Mouse (Mus musculus) limb, embryonic 14.5 days (tissue): ENCODE measurements around the gene H2-T24. TPM values are rescaled to one million over a fixed set of nuclear protein-coding genes. Genes with fewer than 3 reads are reported as not detected.

Experiments used
- ATAC-seq: fragments of 200-750 bp; cut with Nextera tagmentation; 2 replicates; pipeline ENCODE4 v1.8.0; 2017; ENCODE audit warnings: low read depth, moderate number of reproducible peaks, moderate TSS enrichment; ENCODE audit not compliant: low FRiP score
- DNase-seq: peaks from one replicate; pipeline ENCODE4 v3.0.0-alpha.2; 2015; ENCODE audit warnings: low spot score
- H3K27ac ChIP-seq: fragments of 300-500 bp; sonication (generic); replicated peaks from 2 replicates; pipeline ENCODE4 v1.5.1; 2014; ENCODE audit warnings: low read depth, mild to moderate bottlenecking, low read length, moderate library complexity, mixed read lengths
- H3K27me3 ChIP-seq: fragments of 300-500 bp; sonication (generic); 2 replicates; pipeline ENCODE4 v1.6.1; 2014; ENCODE audit warnings: low read length, mixed read lengths; ENCODE audit not compliant: control insufficient read depth, insufficient read depth
- H3K36me3 ChIP-seq: fragments of 300-500 bp; sonication (generic); 2 replicates; pipeline ENCODE4 v1.6.1; 2014; ENCODE audit warnings: mild to moderate bottlenecking, low read length, moderate library complexity, mixed read lengths; ENCODE audit not compliant: control insufficient read depth, insufficient read depth
- H3K4me1 ChIP-seq: fragments of 300-500 bp; sonication (generic); 2 replicates; pipeline ENCODE4 v1.6.1; 2014; ENCODE audit warnings: antibody characterized with exemption, low read length, mixed read lengths; ENCODE audit not compliant: control insufficient read depth, insufficient read depth
- H3K4me2 ChIP-seq: fragments of 300-500 bp; sonication (generic); replicated peaks from 2 replicates; pipeline ENCODE4 v1.6.1; 2014; ENCODE audit warnings: low read depth, mild to moderate bottlenecking, low read length, moderate library complexity; ENCODE audit not compliant: severe bottlenecking
- H3K4me3 ChIP-seq: fragments of 300-500 bp; sonication (generic); replicated peaks from 2 replicates; pipeline ENCODE4 v1.5.1; 2014; ENCODE audit warnings: low read length
- H3K9ac ChIP-seq: fragments of 300-500 bp; sonication (generic); 2 replicates; pipeline ENCODE4 v1.6.1; 2014; ENCODE audit warnings: mild to moderate bottlenecking, low read depth, low read length, moderate library complexity; ENCODE audit not compliant: severe bottlenecking
- H3K9me3 ChIP-seq: fragments of 300-500 bp; sonication (generic); 2 replicates; pipeline ENCODE4 v1.6.1; 2016; ENCODE audit warnings: low read length; ENCODE audit not compliant: control insufficient read depth
- POLR2A ChIP-seq: fragments of 200-500 bp; IDR thresholded peaks from 2 replicates; pipeline ENCODE4 v1.8.0; 2012; ENCODE audit warnings: inconsistent platforms, mild to moderate bottlenecking, moderate library complexity, borderline replicate concordance; ENCODE audit not compliant: insufficient read depth, insufficient read length; ENCODE audit errors: extremely low read depth
- WGBS: fragments of 180-500 bp; shearing (Covaris S2); extraction: QIAGEN DNeasy Blood & Tissue Kit; methylation state at CpG from one replicate; pipeline ENCODE4 v1.1.7; 2014; 5-methylcytosine and 5-hydroxymethylcytosine counted together
- polyA plus RNA-seq, 2 experiments: library from polyadenylated mRNA; depleted of rRNA in 1 of 2; stranded (reverse) in 1 of 2; unstranded in 1 of 2; fragments of >200 nt; fragmentation: Nextera tagmentation in 1 of 2; extraction: Ambion mirVana in 1 of 2; gene quantifications; 2 replicates each; pipeline versions ENCODE4 v1.2.1 to v1.2.3; 2012 to 2014

H2-T24 gene
- polyA plus RNA-seq, 2 experiments, result 0.14 to 1.5 TPM

- no peak overlapping the region for H3K4me2 ChIP-seq
- no peak for ATAC-seq
- no peak overlapping the region for H3K27ac ChIP-seq
- no peak for DNase-seq
- no peaks in the 10 kb centered on the region for H3K9me3 ChIP-seq
- H3K36me3 ChIP-seq, result no peaks in the 10 kb centered on the region
- no peaks in the 10 kb centered on the region for H3K27me3 ChIP-seq
- no peak overlapping the region for H3K9ac ChIP-seq
- 57% methylated on average over 12 of the region's 12 CpGs for WGBS
- TF ChIP-seq POLR2A, result no peak
- no peak overlapping the region for H3K4me3 ChIP-seq
- H3K4me1 ChIP-seq, result peaks cover 2% of the 10 kb centered on the region; the same call in 1 of the 2 replicates
Observed at GRCm38 (mm10) chr17:35997713-35998510, 22.4 kb downstream of the H2-T24 start.

DNA sequence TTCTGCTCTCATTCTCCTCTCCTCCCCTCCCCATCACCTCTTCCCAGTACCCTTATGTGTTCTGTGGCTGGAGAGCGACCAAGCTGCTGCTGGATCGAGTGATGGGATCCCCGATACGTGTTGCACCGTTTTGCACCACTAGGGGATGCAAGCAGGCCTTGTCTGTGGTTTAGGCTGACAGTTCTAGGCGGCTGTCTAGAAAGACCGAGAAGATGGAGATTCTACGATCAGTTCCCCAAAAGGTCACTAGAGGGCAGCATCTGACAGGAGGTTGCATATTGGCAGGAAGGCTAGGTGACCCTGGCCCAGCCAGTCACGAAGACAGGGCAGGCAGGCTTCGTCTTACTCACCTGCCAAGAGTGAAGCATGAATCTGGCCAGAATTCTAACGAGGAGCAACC, 23.4 kb downstream of the H2-T24 start:
- Histone ChIP-seq H3K9ac (no peak overlapping the region), H3K27ac (no peak overlapping the region), H3K4me2 (no peak overlapping the region), H3K4me1 (peaks cover 2% of the 10 kb centered on the region; the same call in 1 of the 2 replicates), H3K4me3 (no peak overlapping the region), H3K27me3 (no peaks in the 10 kb centered on the region), H3K36me3 (no peaks in the 10 kb centered on the region), H3K9me3 (no peaks in the 10 kb centered on the region)
- DNase-seq (peak; percentile 92), ATAC-seq (peak; percentile 74)
- no peak for TF ChIP-seq POLR2A
- WGBS, result 4% methylated on average over 11 of the region's 11 CpGs

DNA sequence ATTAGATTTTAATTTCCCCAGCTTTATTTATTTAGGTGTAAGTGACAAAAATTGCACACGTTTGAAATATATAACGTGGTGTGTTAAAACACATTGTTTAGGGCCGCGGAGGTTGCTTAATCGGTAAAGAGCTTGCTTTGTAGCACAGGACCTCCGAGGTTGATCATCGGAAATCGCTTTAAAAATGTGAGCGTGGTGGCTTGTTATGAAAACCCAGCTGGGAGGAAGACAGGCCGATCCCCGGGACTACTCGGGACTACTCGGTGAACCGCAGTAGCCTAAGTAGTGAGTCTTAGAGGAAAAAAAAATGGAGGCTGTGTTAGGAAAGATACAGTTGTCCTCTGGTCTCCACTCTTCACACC, 25.5 kb downstream of the H2-T24 start:
- no peak for DNase-seq
- peak overlapping the region; percentile 77 for H3K4me2 ChIP-seq
- H3K9ac ChIP-seq, result peak overlapping the region; percentile 56
- no peaks in the 10 kb centered on the region for H3K27me3 ChIP-seq
- WGBS, result under 1% methylated on average over 14 of the region's 14 CpGs
- ATAC-seq, result no peak
- no peak overlapping the region for H3K27ac ChIP-seq
- peaks cover 2% of the 10 kb centered on the region; the same call in 1 of the 2 replicates for H3K4me1 ChIP-seq
- H3K9me3 ChIP-seq, result no peaks in the 10 kb centered on the region
- peaks cover under 1% of the 10 kb centered on the region; the same call in 1 of the 2 replicates for H3K36me3 ChIP-seq
- peak overlapping the region; percentile 58 for H3K4me3 ChIP-seq
- no peak for TF ChIP-seq POLR2A

GRCm38 (mm10) chr17:35994175-35994878, 26.0 kb downstream of the H2-T24 start:
- Histone ChIP-seq H3K27ac (peak overlapping the region; percentile 48; the same call in 1 of the 2 replicates), H3K9me3 (no peaks in the 10 kb centered on the region), H3K4me2 (peak overlapping the region; percentile 77), H3K27me3 (no peaks in the 10 kb centered on the region), H3K36me3 (peaks cover 6% of the 10 kb centered on the region), H3K4me1 (peaks cover 2% of the 10 kb centered on the region; the same call in 1 of the 2 replicates), H3K9ac (peak overlapping the region; percentile 56), H3K4me3 (peak overlapping the region; percentile 58)
- WGBS, result 3% methylated on average over 31 of the region's 31 CpGs
- DNase-seq (peak; percentile 84), ATAC-seq (peak; percentile 62)
- peak; percentile 58; the same call in 1 of the 2 replicates for TF ChIP-seq POLR2A

GRCm38 (mm10) chr17:35993675-35994074, 26.7 kb downstream of the H2-T24 start:
- H3K36me3 ChIP-seq, result peaks cover 13% of the 10 kb centered on the region
- TF ChIP-seq POLR2A, result no peak
- H3K4me1 ChIP-seq, result peaks cover 2% of the 10 kb centered on the region; the same call in 1 of the 2 replicates
- WGBS, result 5% methylated on average over 17 of the region's 17 CpGs
- peak overlapping the region; percentile 58 for H3K4me3 ChIP-seq
- no peaks in the 10 kb centered on the region for H3K27me3 ChIP-seq
- peak; percentile 81 for DNase-seq
- H3K27ac ChIP-seq, result no peak overlapping the region
- no peaks in the 10 kb centered on the region for H3K9me3 ChIP-seq
- peak overlapping the region; percentile 77; the same call in 1 of the 2 replicates for H3K4me2 ChIP-seq
- H3K9ac ChIP-seq, result no peak overlapping the region
- ATAC-seq, result peak; percentile 76
